Mouse (Mus musculus) spleen, adult 2 months (tissue): ENCODE data around the gene Fgf14.

Source experiments
- CTCF ChIP-seq: fragments of 200-500 bp; IDR thresholded peaks from 2 replicates; pipeline ENCODE4 v1.5.1; 2011; ENCODE audit warnings: mild to moderate bottlenecking, inconsistent platforms; ENCODE audit not compliant: insufficient read depth, insufficient read length, insufficient replicate concordance; ENCODE audit errors: extremely low read depth
- POLR2A ChIP-seq: fragments of 200-500 bp; IDR thresholded peaks from 2 replicates; pipeline ENCODE4 v1.6.1; 2011; ENCODE audit warnings: low read depth, low read length, inconsistent platforms

DNA sequence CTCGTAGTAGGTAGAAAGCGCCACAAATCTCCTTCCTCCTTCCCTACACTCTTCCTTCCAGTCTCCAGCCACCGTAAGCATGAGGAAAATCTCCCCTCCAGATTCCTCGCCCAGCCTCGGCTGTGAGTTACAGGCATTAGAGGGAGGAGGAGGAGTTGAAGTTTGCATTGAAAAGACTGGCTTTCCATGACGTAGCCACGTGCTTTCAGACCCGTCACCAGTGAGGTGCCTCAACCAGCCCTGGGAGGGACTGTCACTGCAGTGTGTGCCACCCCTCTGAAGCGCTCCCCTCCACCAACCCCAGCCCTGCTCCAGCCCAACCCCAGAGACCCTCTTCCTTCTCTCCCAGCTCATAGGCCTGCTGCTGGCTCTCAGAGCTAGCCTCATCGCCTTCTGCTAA is 452 bp upstream of the Fgf14 start:
- TF ChIP-seq CTCF (no peak), POLR2A (no peak)
